Mouse (Mus musculus): Measurements from ENCODE around the gene Ddah1. TPM values are rescaled to one million over a fixed set of nuclear protein-coding genes. Genes with fewer than 3 reads are reported as not detected.

Gene Ddah1
- polyA plus RNA-seq (2015; fragmentation: Nextera tagmentation; extraction: Ambion mirVana) = 45.1 and 60.8 TPM in 2 replicates

DNA sequence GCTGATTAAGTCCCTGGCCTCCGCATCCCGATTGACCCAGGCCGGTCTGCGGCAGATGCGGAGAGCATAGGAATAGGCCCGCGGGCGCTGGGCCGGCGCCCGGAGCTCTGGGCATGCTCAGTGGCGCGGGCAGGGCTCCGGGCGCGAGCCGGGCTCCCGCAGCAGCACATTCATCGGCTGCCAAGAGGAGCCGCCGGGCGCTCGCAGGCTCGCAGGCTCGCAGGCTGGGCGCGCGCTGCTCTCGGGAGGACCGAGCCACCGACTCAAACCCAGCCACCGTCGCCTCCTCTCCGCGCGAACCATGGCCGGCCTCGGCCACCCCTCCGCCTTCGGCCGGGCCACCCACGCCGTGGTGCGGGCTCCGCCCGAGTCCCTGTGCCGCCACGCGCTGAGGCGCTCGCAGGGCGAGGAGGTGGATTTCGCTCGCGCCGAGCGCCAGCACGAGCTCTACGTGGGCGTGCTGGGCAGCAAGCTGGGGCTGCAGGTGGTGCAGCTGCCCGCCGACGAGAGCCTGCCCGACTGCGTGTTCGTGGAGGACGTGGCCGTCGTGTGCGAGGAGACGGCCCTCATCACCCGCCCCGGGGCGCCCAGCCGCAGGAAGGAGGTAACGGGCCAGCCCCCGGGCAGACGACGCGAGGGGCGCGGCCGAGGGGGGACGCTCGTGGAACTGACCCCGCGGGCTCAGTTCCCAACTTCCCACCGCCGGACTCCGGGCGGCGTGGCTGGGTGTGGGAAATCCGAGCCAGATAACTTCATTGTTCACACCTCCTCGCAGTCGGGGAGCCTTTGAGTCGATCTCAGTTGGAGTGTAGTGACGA, at the start of gene Ddah1:
Gene Ddah1 (plus strand): TSS at position 115 of the 818 bp plus-strand sequence.
- DNase-seq = peak; percentile 73
- no peaks in the 10 kb centered on the region for H3K36me3 ChIP-seq (replicated peaks; ENCODE audit: insufficient read depth, low read length)
- H3K9me3 ChIP-seq (ENCODE audit: low read length) = no peaks in the 10 kb centered on the region
- H3K4me2 ChIP-seq (ENCODE audit: low read depth, low read length) = peak within 1 kb of the TSS; percentile 85
- peak within 1 kb of the TSS; percentile 58 for H3K4me3 ChIP-seq (ENCODE audit: low read depth, low read length)
- peaks cover 14% of the 10 kb centered on the region for H3K27me3 ChIP-seq (ENCODE audit: insufficient read depth, low read length)
- peak within 1 kb of the TSS; percentile 80 for H3K27ac ChIP-seq (ENCODE audit: low read depth)
- WGBS (ENCODE audit: insufficient replicate concordance) = 2% methylated on average over 88 of the region's 97 CpGs
- peak within 1 kb of the TSS; percentile 63 for H3K9ac ChIP-seq (replicated peaks)
- H3K4me1 ChIP-seq (ENCODE audit: insufficient read depth) = peaks cover 15% of the 10 kb centered on the region
- TF ChIP-seq CTCF (IDR thresholded peaks at IDR 0.05; ENCODE audit: low read depth) (no peak), EP300 (IDR thresholded peaks at IDR 0.05; ENCODE audit: low read depth) (no peak)
- peak; percentile 77 for ATAC-seq

DNA sequence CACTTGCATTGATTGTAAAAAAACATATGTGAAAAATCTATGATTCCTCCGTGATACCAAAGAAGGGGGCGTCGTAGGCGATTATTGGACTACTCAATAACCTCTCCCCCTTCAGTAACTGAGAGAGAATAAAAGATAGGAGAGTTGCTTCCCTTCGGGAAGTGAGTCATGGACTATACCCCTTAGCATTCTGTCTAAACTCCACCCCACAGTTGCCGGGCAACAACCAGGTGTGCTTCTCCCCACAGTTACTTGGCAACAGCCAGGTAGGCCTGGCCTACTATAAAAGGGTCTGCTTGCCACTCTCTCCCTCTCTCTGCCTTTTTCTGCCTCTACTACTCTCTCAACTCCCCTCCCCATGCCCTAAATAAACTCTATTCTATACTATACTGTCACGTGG, 42.6 kb upstream of the Ddah1 start:
- no peak overlapping the region for H3K9ac ChIP-seq (replicated peaks)
- TF ChIP-seq EP300 (IDR thresholded peaks at IDR 0.05; ENCODE audit: low read depth) = no peak
- TF ChIP-seq CTCF (IDR thresholded peaks at IDR 0.05; ENCODE audit: low read depth) = no peak
- H3K9me3 ChIP-seq (ENCODE audit: low read length) = no peaks in the 10 kb centered on the region
- H3K4me3 ChIP-seq (ENCODE audit: low read depth, low read length) = no peak overlapping the region
- no peaks in the 10 kb centered on the region for H3K36me3 ChIP-seq (replicated peaks; ENCODE audit: insufficient read depth, low read length)
- ATAC-seq (no peak), DNase-seq (no peak)
- no peak overlapping the region for H3K27ac ChIP-seq (ENCODE audit: low read depth)
- no peaks in the 10 kb centered on the region for H3K4me1 ChIP-seq (ENCODE audit: insufficient read depth)
- H3K4me2 ChIP-seq (ENCODE audit: low read depth, low read length) = no peak overlapping the region
- H3K27me3 ChIP-seq (ENCODE audit: insufficient read depth, low read length) = no peaks in the 10 kb centered on the region
- 73% methylated on average over 7 of the region's 7 CpGs for WGBS (ENCODE audit: insufficient replicate concordance)

DNA sequence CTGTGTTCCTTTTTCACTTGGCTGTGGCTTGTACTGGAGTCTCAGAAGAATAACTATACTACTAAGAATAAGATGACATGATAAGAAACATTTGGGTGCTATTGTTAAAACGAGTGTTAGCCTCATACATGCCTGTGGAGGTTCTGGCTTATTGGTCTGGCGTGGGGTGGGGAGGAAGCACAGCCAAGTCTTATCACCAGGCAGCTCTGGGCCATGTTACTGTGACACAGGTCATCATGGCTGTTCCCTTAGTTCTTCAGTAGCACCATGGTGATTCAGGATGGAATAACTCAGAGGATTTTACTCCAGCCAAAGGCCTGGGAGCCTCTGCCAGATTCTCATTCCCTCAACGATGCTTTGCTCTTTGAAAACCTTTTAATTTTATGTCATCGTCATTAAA, 38.8 kb upstream of the Ddah1 start:
- DNase-seq = no peak
- ATAC-seq = no peak
- WGBS (ENCODE audit: insufficient replicate concordance) = 63% methylated on average over 4 of the region's 4 CpGs

DNA sequence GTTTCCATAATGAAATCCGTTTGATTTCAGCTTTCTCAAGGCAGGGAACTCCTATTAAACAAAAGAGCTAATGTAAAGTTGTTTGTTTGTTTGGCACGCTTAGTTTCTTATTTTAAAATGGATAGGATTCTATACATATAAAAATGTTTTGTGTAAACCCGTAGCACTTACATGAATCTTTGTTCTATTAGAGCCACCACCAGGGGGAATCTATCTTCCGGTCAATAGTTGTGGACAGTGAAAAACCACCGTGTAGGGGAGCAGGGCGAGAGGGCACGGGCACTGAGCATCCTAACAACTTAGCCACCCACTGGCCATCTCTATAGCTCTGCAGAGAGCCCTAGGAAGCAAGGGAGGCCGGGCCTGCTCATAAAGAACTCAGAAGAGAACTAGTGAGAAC, 33.4 kb upstream of the Ddah1 start:
- DNase-seq (no peak), ATAC-seq (no peak)
- Histone ChIP-seq H3K4me3 (ENCODE audit: low read depth, low read length) (no peak overlapping the region), H3K4me2 (ENCODE audit: low read depth, low read length) (no peak overlapping the region), H3K36me3 (replicated peaks; ENCODE audit: insufficient read depth, low read length) (no peaks in the 10 kb centered on the region), H3K9me3 (ENCODE audit: low read length) (no peaks in the 10 kb centered on the region), H3K9ac (replicated peaks) (no peak overlapping the region), H3K27ac (ENCODE audit: low read depth) (no peak overlapping the region), H3K4me1 (ENCODE audit: insufficient read depth) (no peaks in the 10 kb centered on the region), H3K27me3 (ENCODE audit: insufficient read depth, low read length) (no peaks in the 10 kb centered on the region)
- TF ChIP-seq CTCF (IDR thresholded peaks at IDR 0.05; ENCODE audit: low read depth) (peak; percentile 39), EP300 (IDR thresholded peaks at IDR 0.05; ENCODE audit: low read depth) (no peak)
- 54% methylated on average over 8 of the region's 8 CpGs for WGBS (ENCODE audit: insufficient replicate concordance)

More for the DNA sequence above, 38.8 kb upstream of the Ddah1 start:
- Histone ChIP-seq H3K4me3 (ENCODE audit: low read depth, low read length) (no peak overlapping the region), H3K36me3 (replicated peaks; ENCODE audit: insufficient read depth, low read length) (no peaks in the 10 kb centered on the region), H3K27me3 (ENCODE audit: insufficient read depth, low read length) (no peaks in the 10 kb centered on the region), H3K4me2 (ENCODE audit: low read depth, low read length) (no peak overlapping the region), H3K4me1 (ENCODE audit: insufficient read depth) (no peaks in the 10 kb centered on the region), H3K9me3 (ENCODE audit: low read length) (no peaks in the 10 kb centered on the region), H3K9ac (replicated peaks) (no peak overlapping the region), H3K27ac (ENCODE audit: low read depth) (no peak overlapping the region)
- TF ChIP-seq CTCF (IDR thresholded peaks at IDR 0.05; ENCODE audit: low read depth) = no peak

DNA sequence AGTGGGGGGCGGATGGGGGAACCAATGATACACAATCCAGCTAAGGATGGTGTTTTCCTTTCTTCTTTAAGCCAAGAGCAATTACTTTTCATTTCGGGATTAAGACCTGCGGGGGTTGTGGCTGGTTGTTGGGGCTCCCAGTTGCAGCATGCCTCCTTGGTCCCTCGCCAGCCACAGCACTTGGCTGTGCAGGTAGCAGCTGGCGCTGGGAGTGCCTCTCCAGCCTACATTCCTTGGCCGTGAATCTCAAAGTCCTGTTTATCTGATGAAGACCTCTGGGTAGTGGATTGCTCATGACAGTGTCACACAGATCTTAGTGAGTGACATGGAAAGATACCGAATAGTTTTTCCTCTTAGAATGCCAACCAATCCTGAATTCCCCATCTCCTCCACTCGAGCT, 30.1 kb upstream of the Ddah1 start:
- no peak overlapping the region for H3K4me3 ChIP-seq (ENCODE audit: low read depth, low read length)
- no peak for TF ChIP-seq CTCF (IDR thresholded peaks at IDR 0.05; ENCODE audit: low read depth)
- no peak for TF ChIP-seq EP300 (IDR thresholded peaks at IDR 0.05; ENCODE audit: low read depth)
- ATAC-seq (no peak), DNase-seq (no peak)
- H3K36me3 ChIP-seq (replicated peaks; ENCODE audit: insufficient read depth, low read length) = no peaks in the 10 kb centered on the region
- H3K9ac ChIP-seq (replicated peaks) = no peak overlapping the region
- H3K27me3 ChIP-seq (ENCODE audit: insufficient read depth, low read length) = no peaks in the 10 kb centered on the region
- WGBS (ENCODE audit: insufficient replicate concordance) = 60% methylated on average over 8 of the region's 8 CpGs
- H3K27ac ChIP-seq (ENCODE audit: low read depth) = no peak overlapping the region
- no peaks in the 10 kb centered on the region for H3K9me3 ChIP-seq (ENCODE audit: low read length)
- no peaks in the 10 kb centered on the region for H3K4me1 ChIP-seq (ENCODE audit: insufficient read depth)
- H3K4me2 ChIP-seq (ENCODE audit: low read depth, low read length) = no peak overlapping the region

DNA sequence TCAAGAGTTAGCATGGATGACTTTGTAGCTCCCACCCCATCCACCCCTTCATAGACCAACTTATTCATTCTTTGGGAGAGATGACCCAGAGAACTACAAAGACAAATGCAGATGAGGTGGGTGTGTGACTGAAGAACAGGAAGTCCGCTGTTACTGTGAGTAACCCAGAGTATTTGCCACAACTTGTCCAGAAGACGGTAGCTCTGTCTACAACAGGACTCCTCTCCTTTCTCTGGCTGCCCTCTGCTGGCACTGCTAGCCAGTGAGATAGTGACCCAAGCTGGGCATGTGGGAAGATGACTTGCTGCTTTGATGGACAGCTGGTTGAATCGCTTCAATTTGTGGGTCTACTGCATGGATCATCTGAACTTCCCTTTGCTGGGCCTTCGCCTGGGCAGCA, 28.9 kb upstream of the Ddah1 start:
- WGBS (ENCODE audit: insufficient replicate concordance) = 48% methylated on average over 4 of the region's 4 CpGs
- ATAC-seq = peak; percentile 36; the same call in 1 of the 2 replicates

More for the DNA sequence above, 28.9 kb upstream of the Ddah1 start:
- no peak overlapping the region for H3K4me2 ChIP-seq (ENCODE audit: low read depth, low read length)
- TF ChIP-seq CTCF (IDR thresholded peaks at IDR 0.05; ENCODE audit: low read depth) (peak; percentile 58), EP300 (IDR thresholded peaks at IDR 0.05; ENCODE audit: low read depth) (no peak)
- no peaks in the 10 kb centered on the region for H3K36me3 ChIP-seq (replicated peaks; ENCODE audit: insufficient read depth, low read length)
- H3K9me3 ChIP-seq (ENCODE audit: low read length) = no peaks in the 10 kb centered on the region
- DNase-seq = peak; percentile 20
- no peaks in the 10 kb centered on the region for H3K27me3 ChIP-seq (ENCODE audit: insufficient read depth, low read length)
- no peak overlapping the region for H3K9ac ChIP-seq (replicated peaks)
- no peak overlapping the region for H3K27ac ChIP-seq (ENCODE audit: low read depth)
- H3K4me1 ChIP-seq (ENCODE audit: insufficient read depth) = no peaks in the 10 kb centered on the region
- no peak overlapping the region for H3K4me3 ChIP-seq (ENCODE audit: low read depth, low read length)
